Mouse (Mus musculus) neural tube, embryonic 10.5 days (tissue): ENCODE measurements around the gene Iqck.
A peak's percentile ranks its signal among the peaks of the same experiment; 100 is the strongest.

Experiments used
- DNase-seq: peaks from one replicate; pipeline ENCODE4 v3.0.0-alpha.2; 2017; ENCODE audit warnings: low spot score; ENCODE audit errors: extremely low spot score

Iqck gene

GRCm38 (mm10) chr7:118947241-118947640 lies 91.7 kb downstream of the Iqck start:
- no peak for DNase-seq

GRCm38 (mm10) chr7:118948677-118949282 lies 93.2 kb downstream of the Iqck start:
- no peak for DNase-seq

GRCm38 (mm10) chr7:118949749-118950148 lies 94.2 kb downstream of the Iqck start:
- DNase-seq: no peak

- no peak for DNase-seq
These were observed 98.2 kb downstream of the Iqck start for GRCm38 (mm10) chr7:118953626-118954282.

GRCm38 (mm10) chr7:118954968-118955367 lies 99.4 kb downstream of the Iqck start:
- DNase-seq: no peak

GRCm38 (mm10) chr7:118956616-118957246 lies 101.2 kb downstream of the Iqck start:
- no peak for DNase-seq

GRCm38 (mm10) chr7:118959209-118959608 lies 103.7 kb downstream of the Iqck start:
- DNase-seq: no peak

GRCm38 (mm10) chr7:118964777-118965176 lies 109.2 kb downstream of the Iqck start:
- DNase-seq: no peak

GRCm38 (mm10) chr7:118965198-118965597 lies 109.6 kb downstream of the Iqck start:
- no peak for DNase-seq

GRCm38 (mm10) chr7:118968870-118969269 lies 113.3 kb downstream of the Iqck start:
- DNase-seq: no peak

GRCm38 (mm10) chr7:118971499-118971898 lies 115.9 kb downstream of the Iqck start:
- DNase-seq: no peak

GRCm38 (mm10) chr7:118972306-118972705 lies 116.8 kb downstream of the Iqck start:
- DNase-seq: peak; percentile 40

GRCm38 (mm10) chr7:118973377-118973776 lies 117.8 kb downstream of the Iqck start:
- DNase-seq: no peak

GRCm38 (mm10) chr7:118975837-118976236 lies 120.3 kb downstream of the Iqck start:
- no peak for DNase-seq

GRCm38 (mm10) chr7:118976414-118977166 lies 121.0 kb downstream of the Iqck start:
- DNase-seq: no peak

- no peak for DNase-seq
These were observed 121.6 kb downstream of the Iqck start for GRCm38 (mm10) chr7:118977167-118977543.

GRCm38 (mm10) chr7:118979121-118979520 lies 123.6 kb downstream of the Iqck start:
- no peak for DNase-seq

GRCm38 (mm10) chr7:118979708-118980107 lies 124.2 kb downstream of the Iqck start:
- no peak for DNase-seq

GRCm38 (mm10) chr7:118981346-118981745 lies 125.8 kb downstream of the Iqck start:
- DNase-seq: no peak

- no peak for DNase-seq
These were observed 126.3 kb downstream of the Iqck start for GRCm38 (mm10) chr7:118981831-118982230.

- no peak for DNase-seq
These were observed 127.0 kb downstream of the Iqck start for GRCm38 (mm10) chr7:118982586-118982985.

- no peak for DNase-seq
These were observed 128.4 kb downstream of the Iqck start for GRCm38 (mm10) chr7:118983961-118984360.
